Mouse (Mus musculus): ENCODE data around the gene Ttc7. TPM values are rescaled to one million over a fixed set of nuclear protein-coding genes. Genes with fewer than 3 reads are reported as not detected.

Ttc7 gene
- polyA plus RNA-seq, 1 experiment from 2014 or later, result 9.5 TPM

GRCm38 (mm10) chr17:87353745-87354320 lies 71.1 kb downstream of the Ttc7 start:
- DNase-seq (no peak), ATAC-seq (ENCODE audit: low read depth) (no peak)
- WGBS (ENCODE audit: insufficient replicate concordance), result 73% methylated on average over 8 of the region's 8 CpGs
- no peak overlapping the region for H3K4me2 ChIP-seq
- 0 out of 2 replicates have a peak, but pooled peaks cover 4% of the 10 kb centered on the region for H3K36me3 ChIP-seq
- H3K27me3 ChIP-seq, result no peaks in the 10 kb centered on the region
- H3K27ac ChIP-seq, result no peak overlapping the region
- peaks cover 58% of the 10 kb centered on the region for H3K4me1 ChIP-seq (replicated peaks)
- H3K4me3 ChIP-seq (replicated peaks), result no peak overlapping the region
- H3K9me3 ChIP-seq (replicated peaks), result no peaks in the 10 kb centered on the region
- H3K9ac ChIP-seq, result no peak overlapping the region

GRCm38 (mm10) chr17:87355456-87355855 lies 72.8 kb downstream of the Ttc7 start:
- Histone ChIP-seq H3K4me3 (replicated peaks) (no peak overlapping the region), H3K4me2 (no peak overlapping the region), H3K9ac (no peak overlapping the region), H3K4me1 (replicated peaks) (peaks cover 64% of the 10 kb centered on the region), H3K27ac (no peak overlapping the region), H3K9me3 (replicated peaks) (no peaks in the 10 kb centered on the region), H3K27me3 (no peaks in the 10 kb centered on the region), H3K36me3 (no peaks in the 10 kb centered on the region)
- ATAC-seq (ENCODE audit: low read depth), result peak; percentile 69
- DNase-seq, result no peak
- 24% methylated on average over 8 of the region's 8 CpGs for WGBS (ENCODE audit: insufficient replicate concordance)

- DNase-seq (no peak), ATAC-seq (ENCODE audit: low read depth) (no peak)
- Histone ChIP-seq H3K36me3 (0 out of 2 replicates have a peak, but pooled peaks cover under 1% of the 10 kb centered on the region), H3K4me2 (no peak overlapping the region), H3K9me3 (replicated peaks) (no peaks in the 10 kb centered on the region), H3K4me3 (replicated peaks) (no peak overlapping the region), H3K9ac (no peak overlapping the region), H3K4me1 (replicated peaks) (peaks cover 56% of the 10 kb centered on the region), H3K27me3 (no peaks in the 10 kb centered on the region), H3K27ac (no peak overlapping the region)
- 89% methylated on average over 5 of the region's 5 CpGs for WGBS (ENCODE audit: insufficient replicate concordance)
These were observed 73.6 kb downstream of the Ttc7 start for GRCm38 (mm10) chr17:87356261-87356660.

- Histone ChIP-seq H3K9ac (no peak overlapping the region), H3K4me3 (replicated peaks) (no peak overlapping the region), H3K9me3 (replicated peaks) (no peaks in the 10 kb centered on the region), H3K27me3 (no peaks in the 10 kb centered on the region), H3K36me3 (peaks cover 13% of the 10 kb centered on the region; the same call in 1 of the 2 replicates), H3K4me1 (replicated peaks) (peaks cover 43% of the 10 kb centered on the region), H3K4me2 (no peak overlapping the region), H3K27ac (no peak overlapping the region)
- 78% methylated on average over 9 of the region's 9 CpGs for WGBS (ENCODE audit: insufficient replicate concordance)
- DNase-seq (no peak), ATAC-seq (ENCODE audit: low read depth) (no peak)
These were observed 74.8 kb downstream of the Ttc7 start for GRCm38 (mm10) chr17:87357506-87357905.

GRCm38 (mm10) chr17:87361132-87361531 lies 78.4 kb downstream of the Ttc7 start:
- Histone ChIP-seq H3K27ac (no peak overlapping the region), H3K4me3 (replicated peaks) (no peak overlapping the region), H3K4me1 (replicated peaks) (peaks cover 33% of the 10 kb centered on the region), H3K27me3 (no peaks in the 10 kb centered on the region), H3K9me3 (replicated peaks) (no peaks in the 10 kb centered on the region), H3K36me3 (peaks cover 29% of the 10 kb centered on the region), H3K9ac (no peak overlapping the region), H3K4me2 (no peak overlapping the region)
- no peak for DNase-seq
- ATAC-seq (ENCODE audit: low read depth), result no peak
- 80% methylated on average over 3 of the region's 3 CpGs for WGBS (ENCODE audit: insufficient replicate concordance)

- Histone ChIP-seq H3K4me1 (replicated peaks) (peaks cover 43% of the 10 kb centered on the region), H3K4me2 (no peak overlapping the region), H3K27me3 (no peaks in the 10 kb centered on the region), H3K9ac (no peak overlapping the region), H3K36me3 (peaks cover 29% of the 10 kb centered on the region), H3K4me3 (replicated peaks) (no peak overlapping the region), H3K27ac (no peak overlapping the region), H3K9me3 (replicated peaks) (no peaks in the 10 kb centered on the region)
- no peak for DNase-seq
- no peak for ATAC-seq (ENCODE audit: low read depth)
- WGBS (ENCODE audit: insufficient replicate concordance), result 83% methylated on average over 15 of the region's 15 CpGs
These were observed 81.4 kb downstream of the Ttc7 start for GRCm38 (mm10) chr17:87364108-87364507.

- DNase-seq (peak; percentile 56), ATAC-seq (ENCODE audit: low read depth) (peak; percentile 87)
- Histone ChIP-seq H3K9me3 (replicated peaks) (no peaks in the 10 kb centered on the region), H3K36me3 (peaks cover 29% of the 10 kb centered on the region), H3K27ac (peak overlapping the region; percentile 10; the same call in 1 of the 2 replicates), H3K4me2 (peak overlapping the region; percentile 26), H3K27me3 (no peaks in the 10 kb centered on the region), H3K4me1 (replicated peaks) (peaks cover 39% of the 10 kb centered on the region), H3K9ac (0 out of 2 replicates have a peak overlapping the region, but pooled peaks have one; percentile 22), H3K4me3 (replicated peaks) (no peak overlapping the region)
- 12% methylated on average over 8 of the region's 8 CpGs for WGBS (ENCODE audit: insufficient replicate concordance)
These were observed 82.6 kb downstream of the Ttc7 start for GRCm38 (mm10) chr17:87365268-87365667.

GRCm38 (mm10) chr17:87366520-87366919 lies 83.8 kb downstream of the Ttc7 start:
- Histone ChIP-seq H3K9me3 (replicated peaks) (no peaks in the 10 kb centered on the region), H3K27me3 (no peaks in the 10 kb centered on the region), H3K36me3 (peaks cover 29% of the 10 kb centered on the region), H3K27ac (no peak overlapping the region), H3K4me1 (replicated peaks) (peaks cover 39% of the 10 kb centered on the region), H3K4me3 (replicated peaks) (no peak overlapping the region), H3K4me2 (no peak overlapping the region), H3K9ac (no peak overlapping the region)
- ATAC-seq (ENCODE audit: low read depth) (no peak), DNase-seq (no peak)
- 51% methylated on average over 2 of the region's 2 CpGs for WGBS (ENCODE audit: insufficient replicate concordance)

- 47% methylated on average over 4 of the region's 4 CpGs for WGBS (ENCODE audit: insufficient replicate concordance)
- H3K4me2 ChIP-seq, result no peak overlapping the region
- H3K9me3 ChIP-seq (replicated peaks), result no peaks in the 10 kb centered on the region
- H3K4me3 ChIP-seq (replicated peaks), result no peak overlapping the region
- peaks cover 23% of the 10 kb centered on the region for H3K36me3 ChIP-seq
- no peak for DNase-seq
- H3K27me3 ChIP-seq, result no peaks in the 10 kb centered on the region
- H3K9ac ChIP-seq, result no peak overlapping the region
- H3K27ac ChIP-seq, result no peak overlapping the region
- no peak for ATAC-seq (ENCODE audit: low read depth)
- peaks cover 39% of the 10 kb centered on the region for H3K4me1 ChIP-seq (replicated peaks)
These were observed 84.5 kb downstream of the Ttc7 start for GRCm38 (mm10) chr17:87367228-87367627.

- H3K27ac ChIP-seq, result no peak overlapping the region
- no peaks in the 10 kb centered on the region for H3K9me3 ChIP-seq (replicated peaks)
- H3K9ac ChIP-seq, result no peak overlapping the region
- no peak overlapping the region for H3K4me3 ChIP-seq (replicated peaks)
- H3K27me3 ChIP-seq, result no peaks in the 10 kb centered on the region
- H3K4me2 ChIP-seq, result no peak overlapping the region
- peaks cover 39% of the 10 kb centered on the region for H3K4me1 ChIP-seq (replicated peaks)
- DNase-seq (no peak), ATAC-seq (ENCODE audit: low read depth) (no peak)
- WGBS (ENCODE audit: insufficient replicate concordance), result 48% methylated on average over 3 of the region's 3 CpGs
- peaks cover 18% of the 10 kb centered on the region for H3K36me3 ChIP-seq
These were observed 85.0 kb downstream of the Ttc7 start for GRCm38 (mm10) chr17:87367640-87368039.

GRCm38 (mm10) chr17:87368481-87368880 lies 85.8 kb downstream of the Ttc7 start:
- Histone ChIP-seq H3K4me2 (no peak overlapping the region), H3K27me3 (no peaks in the 10 kb centered on the region), H3K4me1 (replicated peaks) (peaks cover 39% of the 10 kb centered on the region), H3K9ac (no peak overlapping the region), H3K36me3 (peaks cover 10% of the 10 kb centered on the region), H3K9me3 (replicated peaks) (no peaks in the 10 kb centered on the region), H3K27ac (no peak overlapping the region), H3K4me3 (replicated peaks) (no peak overlapping the region)
- 71% methylated on average over 10 of the region's 10 CpGs for WGBS (ENCODE audit: insufficient replicate concordance)
- no peak for ATAC-seq (ENCODE audit: low read depth)
- DNase-seq, result no peak

GRCm38 (mm10) chr17:87369270-87369759 lies 86.6 kb downstream of the Ttc7 start:
- H3K4me3 ChIP-seq (replicated peaks), result no peak overlapping the region
- no peak overlapping the region for H3K4me2 ChIP-seq
- DNase-seq (no peak), ATAC-seq (ENCODE audit: low read depth) (no peak)
- WGBS (ENCODE audit: insufficient replicate concordance), result 72% methylated on average over 18 of the region's 18 CpGs
- H3K9ac ChIP-seq, result no peak overlapping the region
- peaks cover 34% of the 10 kb centered on the region for H3K4me1 ChIP-seq (replicated peaks)
- H3K27ac ChIP-seq, result no peak overlapping the region
- H3K36me3 ChIP-seq, result 0 out of 2 replicates have a peak, but pooled peaks cover 9% of the 10 kb centered on the region
- H3K27me3 ChIP-seq, result no peaks in the 10 kb centered on the region
- no peaks in the 10 kb centered on the region for H3K9me3 ChIP-seq (replicated peaks)

Data from liver, embryonic 13.5 days (tissue).